ENCODE assay signal across 25 mouse cellular contexts in the genomic region with DNA sequence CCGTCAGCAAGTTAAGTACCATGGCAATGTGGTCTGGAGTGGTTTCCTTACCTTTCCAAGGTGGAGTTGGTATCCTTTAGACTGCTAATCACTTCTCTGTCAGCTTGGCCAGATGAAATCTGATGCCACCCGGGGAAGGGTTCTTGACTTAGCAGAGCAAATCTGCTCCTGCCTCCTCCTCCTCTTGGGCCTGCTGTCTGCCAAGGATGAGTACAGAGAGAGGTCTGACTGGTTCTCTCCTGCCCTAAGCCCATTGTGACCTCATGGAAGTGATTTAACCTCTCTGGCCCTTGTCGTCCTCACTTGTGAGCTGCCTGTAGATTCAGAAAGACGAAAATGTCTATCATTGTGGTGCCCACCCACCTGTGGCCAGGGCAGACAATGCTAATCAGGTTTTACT. TPM values are rescaled to one million over a fixed set of nuclear protein-coding genes. Genes with fewer than 3 reads are reported as not detected.
A peak's percentile ranks its signal among the peaks of the same experiment; 100 is the strongest.
DNase-seq lines count a peak whose midpoint lies in the region; ATAC-seq and TF ChIP-seq lines count a peak whose summit lies in the region.
"Had no signal": no experiment of that assay in that cellular context is flagged by ENCODE, and none has a peak within 500 bp of the region (broad histone marks: within the 10 kb centered on the region; RNA-seq: fewer than 3 reads in every experiment).

No protein-coding gene starts in this region.

- peaks cover 75% of the 10 kb centered on the region for H3K36me3 ChIP-seq in erythroblast, embryonic 14.5 days (ENCODE audit: control insufficient read depth)
- peaks cover 0 to 41% of the 10 kb centered on the region in 2 experiments; a peak in 2 of 4 replicates for H3K36me3 ChIP-seq in MEL (ENCODE audit: control insufficient read depth in 1 of 2, insufficient read depth in 2 of 2, low read length in 2 of 2)
- H3K36me3 ChIP-seq in liver, embryonic 15.5 days (replicated peaks), result peaks cover 26% of the 10 kb centered on the region
- H3K36me3 ChIP-seq: hindbrain, embryonic 15.5 days; midbrain, embryonic 15.5 days; neural tube, embryonic 12.5 days had no signal

- WGBS in liver, embryonic 15.5 days (ENCODE audit: insufficient replicate concordance), result 37% methylated on average over 4 of the region's 4 CpGs

- peaks cover 3% of the 10 kb centered on the region for H3K27me3 ChIP-seq in erythroblast, embryonic 14.5 days (ENCODE audit: control insufficient read depth)
- H3K27me3 ChIP-seq in MEL (ENCODE audit: control insufficient read depth in 1 of 2, insufficient read depth in 2 of 2, low read length in 2 of 2), result no peaks in the 10 kb centered on the region
- H3K27me3 ChIP-seq in liver, embryonic 15.5 days, result no peaks in the 10 kb centered on the region
- H3K27me3 ChIP-seq: hindbrain, embryonic 15.5 days; midbrain, embryonic 15.5 days; neural tube, embryonic 12.5 days had no signal

- H3K27ac ChIP-seq in MEL (ENCODE audit: control insufficient read depth, low read depth, low read length), result no peak overlapping the region
- peak overlapping the region; percentile 98; the same call in 1 of the 2 replicates for H3K27ac ChIP-seq in liver, embryonic 15.5 days (replicated peaks)
- H3K27ac ChIP-seq: embryonic facial prominence, embryonic 10.5 days; forebrain, embryonic 13.5 days; heart, adult 2 months; hindbrain, embryonic 15.5 days; layer of hippocampus, adult 2 months; limb, embryonic 10.5 days; macrophage; midbrain, embryonic 15.5 days; neural tube, embryonic 12.5 days had no signal

- H3K4me3 ChIP-seq in erythroblast, embryonic 14.5 days (replicated peaks), result peak overlapping the region; percentile 62
- H3K4me3 ChIP-seq in MEL (ENCODE audit: control insufficient read depth in 1 of 2, insufficient read depth in 1 of 2, low read depth in 2 of 2, low read length in 2 of 2), result no peak overlapping the region
- H3K4me3 ChIP-seq in liver, embryonic 15.5 days (replicated peaks), result peak overlapping the region; percentile 49; the same call in 1 of the 2 replicates
- H3K4me3 ChIP-seq: embryonic facial prominence, embryonic 10.5 days; forebrain, embryonic 13.5 days; heart, adult 2 months; hindbrain, embryonic 15.5 days; layer of hippocampus, adult 2 months; limb, embryonic 10.5 days; midbrain, embryonic 15.5 days; neural tube, embryonic 12.5 days had no signal

- peak overlapping the region; percentile 77 for H3K4me2 ChIP-seq in liver, embryonic 15.5 days
- H3K4me2 ChIP-seq: forebrain, embryonic 13.5 days; hindbrain, embryonic 15.5 days; midbrain, embryonic 15.5 days; neural tube, embryonic 12.5 days had no signal

- TF ChIP-seq CTCF in MEL (IDR thresholded peaks at IDR 0.05 in 2 of 3, conservative IDR thresholded peaks at IDR 0.05 in 1 of 3; ENCODE audit: control insufficient read depth in 1 of 3, insufficient read depth in 1 of 3, low read depth in 2 of 3, low read length in 3 of 3, poor library complexity in 1 of 3, severe bottlenecking in 1 of 3), result no peak

- TF ChIP-seq POLR2A in MEL (IDR thresholded peaks at IDR 0.05; ENCODE audit: control insufficient read depth in 1 of 2, insufficient read depth in 1 of 2, low read depth in 1 of 2, low read length in 2 of 2, poor library complexity in 1 of 2), result no peak

- H3K79me2 ChIP-seq in MEL (ENCODE audit: control insufficient read depth, insufficient read depth, low read length, poor library complexity), result peaks cover 35% of the 10 kb centered on the region

- DNase-seq in spleen, postnatal 10 days (ENCODE audit: low spot score in 2 of 2), result peak; percentile 12 to 17
- DNase-seq in spleen, postnatal 36 days (ENCODE audit: low spot score in 2 of 2), result no peak
- no peak for DNase-seq in MEL (ENCODE audit: low read depth, low spot score)
- DNase-seq in layer of hippocampus, adult 18-20 months (ENCODE audit: low spot score in 2 of 2), result no peak
- DNase-seq: cerebellum, adult 11-12 months; heart, postnatal 4 days; kidney, adult 2 months; kidney, postnatal 14 days; retina, postnatal 1 day; right cerebral cortex, postnatal 25 days; thymus, postnatal 25 days had no signal

- no peak for TF ChIP-seq RAD21 in MEL (IDR thresholded peaks at IDR 0.05; ENCODE audit: low read depth, low read length)

- no peaks in the 10 kb centered on the region for H3K9me3 ChIP-seq in erythroblast, embryonic 14.5 days (ENCODE audit: control insufficient read depth, low read length)
- no peaks in the 10 kb centered on the region for H3K9me3 ChIP-seq in MEL (replicated peaks; ENCODE audit: insufficient read depth, low read length)
- H3K9me3 ChIP-seq in liver, embryonic 15.5 days (replicated peaks), result no peaks in the 10 kb centered on the region
- H3K9me3 ChIP-seq: embryonic facial prominence, embryonic 10.5 days; forebrain, embryonic 13.5 days; hindbrain, embryonic 15.5 days; limb, embryonic 10.5 days; midbrain, embryonic 15.5 days; neural tube, embryonic 12.5 days had no signal

- peaks cover 94% of the 10 kb centered on the region for H3K4me1 ChIP-seq in erythroblast, embryonic 14.5 days (ENCODE audit: control insufficient read depth)
- H3K4me1 ChIP-seq in MEL (ENCODE audit: control insufficient read depth in 1 of 2, insufficient read depth in 2 of 2, low read length in 2 of 2), result peaks cover 28 to 65% of the 10 kb centered on the region in 2 experiments
- H3K4me1 ChIP-seq in liver, embryonic 15.5 days (replicated peaks), result peaks cover 90% of the 10 kb centered on the region

- H3K9ac ChIP-seq in MEL (ENCODE audit: control insufficient read depth, low read depth, low read length, poor library complexity, severe bottlenecking), result no peak overlapping the region
- H3K9ac ChIP-seq in liver, embryonic 15.5 days, result peak overlapping the region; percentile 67; the same call in 1 of the 2 replicates
- H3K9ac ChIP-seq: forebrain, embryonic 13.5 days; hindbrain, embryonic 15.5 days; midbrain, embryonic 15.5 days; neural tube, embryonic 12.5 days had no signal

- TF ChIP-seq EP300 in MEL (IDR thresholded peaks at IDR 0.05; ENCODE audit: low read depth in 1 of 2, low read length in 2 of 2), result no peak

- no peak for ATAC-seq in erythroblast, adult 5-6 weeks (replicated peaks; ENCODE audit: low FRiP score, poor library complexity, severe bottlenecking)
- no peak for ATAC-seq in liver, embryonic 15.5 days (ENCODE audit: insufficient read depth)
- no peak for ATAC-seq in CD4-positive, CD25-positive, alpha-beta regulatory T cell, adult 4 months
- ATAC-seq: forebrain, embryonic 13.5 days; lung, postnatal 0 days; midbrain, embryonic 15.5 days had no signal

TF ChIP-seq in MEL, 35 proteins besides CTCF, POLR2A, EP300 and RAD21:
- TF ChIP-seq MXI1 (IDR thresholded peaks at IDR 0.05; ENCODE audit: low read depth, low read length), result peak; percentile 38
- TF ChIP-seq USF1 (IDR thresholded peaks at IDR 0.05; ENCODE audit: low read depth, low read length), result no peak
- TF ChIP-seq TBP (IDR thresholded peaks at IDR 0.05; ENCODE audit: low read depth, low read length), result no peak
- no peak for TF ChIP-seq BHLHE40 (IDR thresholded peaks at IDR 0.05; ENCODE audit: borderline replicate concordance, low read depth, low read length)
- TF ChIP-seq SIN3A (IDR thresholded peaks at IDR 0.05; ENCODE audit: low read length), result no peak
- no peak for TF ChIP-seq RCOR1 (IDR thresholded peaks at IDR 0.05; ENCODE audit: low read depth, low read length)

RNA-seq across cellular contexts. Expression of gene Galnt10, which starts 4.0 kb away (rescaled TPM):
- 7.3 and 7.8 TPM in 2 replicates for polyA plus RNA-seq in erythroblast, embryonic 14.5 days (2012)
- 39.4 and 43.5 TPM in 2 replicates for total RNA-seq in erythroblast, adult 5-6 weeks (2015; ENCODE audit: low replicate concordance)
- total RNA-seq in erythroblast, adult 5-6 weeks (2017; ENCODE audit: low replicate concordance), result 102 and 103 TPM in 2 replicates
- total RNA-seq in MEL (2012; rRNA removed), result 23.5 and 27.4 TPM in 2 replicates
- polyA plus RNA-seq in MEL (2012; ENCODE audit: insufficient read depth in 1 of 2, insufficient read length in 2 of 2, low read depth in 1 of 2, low replicate concordance in 2 of 2, missing spikeins in 1 of 2), result 10 to 100 TPM in 1 of 2 experiments, not detected in 1; 26.7 TPM
- polyA plus RNA-seq in liver, embryonic 15.5 days (2015; fragmentation: Nextera tagmentation; extraction: Ambion mirVana), result 27.1 and 30.9 TPM in 2 replicates
- 1 to 10 TPM; 6.1 to 7.0 TPM for total RNA-seq in layer of hippocampus, adult 18-20 months (2021)
- polyA plus RNA-seq in CD4-positive, CD25-positive, alpha-beta regulatory T cell, adult 4 months (2017; shearing (Covaris generic)), result 1 to 10 TPM; 7.4 to 8.3 TPM

Comparison
In these comparisons a context has a peak if more than half of its experiments do, and no peak if none do; other contexts are left out.
1. DNase-seq: peak in spleen, postnatal 10 days (2 of 2); none in spleen, postnatal 36 days (0 of 2), MEL (single experiment) and layer of hippocampus, adult 18-20 months (0 of 2).
2. H3K4me3 ChIP-seq: peak in erythroblast, embryonic 14.5 days (single experiment) and liver, embryonic 15.5 days (single experiment); none in MEL (0 of 2).